Mouse (Mus musculus): Measurements from ENCODE around the gene Ppp6r2. TPM values are rescaled to one million over a fixed set of nuclear protein-coding genes. Genes with fewer than 3 reads are reported as not detected.

The Ppp6r2 gene
- 10.0 and 14.7 TPM in 2 replicates for total RNA-seq (2012; rRNA removed)
- total RNA-seq (2014; rRNA removed): 5.8 and 8.7 TPM in 2 replicates
- 6.8 and 10.3 TPM in 2 replicates for polyA plus RNA-seq (2012; ENCODE audit: insufficient read length, low read depth)

GRCm38 (mm10) chr15:89210915-89211715 lies at the start of gene Ppp6r2:
TSS of gene Ppp6r2 (plus strand) at chr15:89211553.
- peak; percentile 66 for DNase-seq (ENCODE audit: extremely low read depth)
- H3K9ac ChIP-seq (ENCODE audit: insufficient read depth, low read depth): peak within 1 kb of the TSS; percentile 98
- H3K27ac ChIP-seq (ENCODE audit: insufficient read depth, low read depth): peak within 1 kb of the TSS; percentile 79
- peaks cover 0 to 8% of the 10 kb centered on the region in 2 experiments for H3K36me3 ChIP-seq (replicated peaks in 1 of 2; ENCODE audit: control insufficient read depth in 1 of 2, insufficient read depth in 1 of 2, low read length in 1 of 2)
- peak within 1 kb of the TSS; percentile 54 for H3K4me2 ChIP-seq (ENCODE audit: insufficient read depth, low read depth, poor library complexity, severe bottlenecking)
- H3K27me3 ChIP-seq (replicated peaks): peaks cover 4% of the 10 kb centered on the region
- dilution Hi-C loops (cut with MboI; ENCODE audit: extremely low pct_ligation_motif_present, extremely low pct_unique_long_range_greater_than_20kb, low sequenced_read_pairs) (no loop called here), in situ Hi-C loops (cut with MboI; ENCODE audit: low pct_ligation_motif_present, low pct_unique_long_range_greater_than_20kb, low sequenced_read_pairs) (loop anchor here (25.0 kb wide), 1 partner anchor 249 kb away; the partner anchor contains the start of gene Ttll8)
- H3K79me2 ChIP-seq (replicated peaks; ENCODE audit: control insufficient read depth, extremely low read depth, insufficient read depth, poor library complexity, severe bottlenecking): peaks cover 13% of the 10 kb centered on the region
- TF ChIP-seq UBTF (IDR thresholded peaks at IDR 0.05; ENCODE audit: low read depth, low read length) (0 out of 2 replicates have a peak, but pooled peaks have one; percentile 31), CTCF (conservative IDR thresholded peaks at IDR 0.05 in 1 of 2, IDR thresholded peaks at IDR 0.05 in 1 of 2; ENCODE audit: low read depth in 2 of 2, low read length in 2 of 2) (peak in 1 of 2 experiments; percentile 39; a peak in 2 of 4 replicates), POLR2A (IDR thresholded peaks at IDR 0.05; ENCODE audit: low read depth, low read length) (peak; percentile 67), NELFE (IDR thresholded peaks at IDR 0.05; ENCODE audit: low read depth, low read length) (peak; percentile 42; the same call in 1 of the 2 replicates), ZNF384 (IDR thresholded peaks at IDR 0.05; ENCODE audit: low read depth, low read length) (peak; percentile 84), USF1 (IDR thresholded peaks at IDR 0.05; ENCODE audit: low read depth, low read length) (no peak), ETS1 (conservative IDR thresholded peaks at IDR 0.05; ENCODE audit: low read depth, low read length) (peak; percentile 21; the same call in 1 of the 2 replicates), CHD2 (IDR thresholded peaks at IDR 0.05; ENCODE audit: low read length) (no peak)
- H3K4me1 ChIP-seq (ENCODE audit: control insufficient read depth in 1 of 2, insufficient read depth in 2 of 2): peaks cover 9 to 36% of the 10 kb centered on the region in 2 experiments; a peak in 3 of 4 replicates
- no peaks in the 10 kb centered on the region for H3K9me3 ChIP-seq (replicated peaks; ENCODE audit: low read length)
- peak within 1 kb of the TSS; percentile 72 to 97 (median 91) for H3K4me3 ChIP-seq (replicated peaks in 1 of 3; ENCODE audit: low read depth in 2 of 3, low read length in 2 of 3, poor library complexity in 1 of 3)

- H3K79me2 ChIP-seq (replicated peaks; ENCODE audit: control insufficient read depth, extremely low read depth, insufficient read depth, poor library complexity, severe bottlenecking): no peaks in the 10 kb centered on the region
- no peak overlapping the region for H3K9ac ChIP-seq (ENCODE audit: insufficient read depth, low read depth)
- no peak overlapping the region for H3K27ac ChIP-seq (ENCODE audit: insufficient read depth, low read depth)
- no peaks in the 10 kb centered on the region for H3K27me3 ChIP-seq (replicated peaks)
- H3K4me2 ChIP-seq (ENCODE audit: insufficient read depth, low read depth, poor library complexity, severe bottlenecking): no peak overlapping the region
- H3K4me1 ChIP-seq (ENCODE audit: control insufficient read depth in 1 of 2, insufficient read depth in 2 of 2): peaks cover 4 to 44% of the 10 kb centered on the region in 2 experiments
- H3K4me3 ChIP-seq (replicated peaks in 1 of 3; ENCODE audit: low read depth in 2 of 3, low read length in 2 of 3, poor library complexity in 1 of 3): no peak overlapping the region
- in situ Hi-C loops (cut with MboI; ENCODE audit: low pct_ligation_motif_present, low pct_unique_long_range_greater_than_20kb, low sequenced_read_pairs) (no loop called here), dilution Hi-C loops (cut with MboI; ENCODE audit: extremely low pct_ligation_motif_present, extremely low pct_unique_long_range_greater_than_20kb, low sequenced_read_pairs) (no loop called here)
- H3K9me3 ChIP-seq (replicated peaks; ENCODE audit: low read length): no peaks in the 10 kb centered on the region
- no peak for DNase-seq (ENCODE audit: extremely low read depth)
- peaks cover 39 to 55% of the 10 kb centered on the region in 2 experiments for H3K36me3 ChIP-seq (replicated peaks in 1 of 2; ENCODE audit: control insufficient read depth in 1 of 2, insufficient read depth in 1 of 2, low read length in 1 of 2)
- TF ChIP-seq NRF1 (IDR thresholded peaks at IDR 0.05; ENCODE audit: low read depth, low read length): no peak
- TF ChIP-seq GABPA (IDR thresholded peaks at IDR 0.05; ENCODE audit: insufficient replicate concordance, low read depth, low read length): no peak
- TF ChIP-seq ELF1 (IDR thresholded peaks at IDR 0.05; ENCODE audit: low read depth, low read length): no peak
- TF ChIP-seq USF1 (IDR thresholded peaks at IDR 0.05; ENCODE audit: low read depth, low read length): no peak
- no peak for TF ChIP-seq CTCF (conservative IDR thresholded peaks at IDR 0.05 in 1 of 2, IDR thresholded peaks at IDR 0.05 in 1 of 2; ENCODE audit: low read depth in 2 of 2, low read length in 2 of 2)
- no peak for TF ChIP-seq POLR2A (IDR thresholded peaks at IDR 0.05; ENCODE audit: low read depth, low read length)
- TF ChIP-seq IRF4 (IDR thresholded peaks at IDR 0.05; ENCODE audit: low read depth, low read length): no peak
- no peak for TF ChIP-seq MAFK (IDR thresholded peaks at IDR 0.05; ENCODE audit: insufficient replicate concordance, low read length)
- no peak for TF ChIP-seq MAZ (IDR thresholded peaks at IDR 0.05; ENCODE audit: low read depth, low read length)
- TF ChIP-seq POLR2AphosphoS2 (IDR thresholded peaks at IDR 0.05; ENCODE audit: low read depth, low read length): no peak
Measured at GRCm38 (mm10) chr15:89165478-89165877, 45.9 kb upstream of the Ppp6r2 start.
